Mouse (Mus musculus) heart, adult 8-10 months (tissue): Measurements from ENCODE around the gene Smim7. TPM values are rescaled to one million over a fixed set of nuclear protein-coding genes. Genes with fewer than 3 reads are reported as not detected.

Experiments
- DNase-seq: peaks from one replicate; pipeline ENCODE4 v3.0.0; 2022; ENCODE audit warnings: low spot score
- total RNA-seq, 4 experiments: library from RNA; stranded (reverse); gene quantifications; 2 replicates each; pipeline ENCODE4 v1.2.4; 2022

The Smim7 gene
- total RNA-seq = 100 to 1,000 TPM; 117 to 141 (median 135) TPM

GRCm38 (mm10) chr8:72570633-72571610 is at the start of gene Smim7:
Smim7 (minus strand) TSS chr8:72571088.
- DNase-seq = peak; percentile 99

GRCm38 (mm10) chr8:72590198-72590597 is 19.3 kb upstream of the Smim7 start:
- no peak for DNase-seq

- DNase-seq = peak; percentile 63
Measured at GRCm38 (mm10) chr8:72589286-72589685, 18.4 kb upstream of the Smim7 start.

- no peak for DNase-seq
Measured at GRCm38 (mm10) chr8:72588865-72589264, 18.0 kb upstream of the Smim7 start.

- DNase-seq = peak; percentile 70
Measured at GRCm38 (mm10) chr8:72587806-72588205, 16.9 kb upstream of the Smim7 start.

- DNase-seq = no peak
Measured at GRCm38 (mm10) chr8:72584390-72584789, 13.5 kb upstream of the Smim7 start.

- DNase-seq = peak; percentile 55
Measured at GRCm38 (mm10) chr8:72583056-72583771, 12.3 kb upstream of the Smim7 start.

GRCm38 (mm10) chr8:72579374-72579773 is 8.5 kb upstream of the Smim7 start:
- no peak for DNase-seq

- peak; percentile 27 for DNase-seq
Measured at GRCm38 (mm10) chr8:72577941-72578340, 7.1 kb upstream of the Smim7 start.

- DNase-seq = no peak
Measured at GRCm38 (mm10) chr8:72577266-72577665, 6.4 kb upstream of the Smim7 start.

- no peak for DNase-seq
Measured at GRCm38 (mm10) chr8:72575915-72576314, 5.0 kb upstream of the Smim7 start.

- DNase-seq = no peak
Measured at GRCm38 (mm10) chr8:72573450-72573849, 2.6 kb upstream of the Smim7 start.

- DNase-seq = peak; percentile 36
Measured at GRCm38 (mm10) chr8:72572507-72572906, 1.6 kb upstream of the Smim7 start.

- peak; percentile 72 for DNase-seq
Measured at GRCm38 (mm10) chr8:72571611-72572473, 954 bp upstream of the Smim7 start, which contains the start of gene Tmem38a. Tmem38a (plus strand) TSS chr8:72572055.

GRCm38 (mm10) chr8:72565970-72566369 is 4.9 kb downstream of the Smim7 start:
- DNase-seq = no peak

- DNase-seq = peak; percentile 46
Measured at GRCm38 (mm10) chr8:72561111-72561689, 9.7 kb downstream of the Smim7 start.

- DNase-seq = no peak
Measured at GRCm38 (mm10) chr8:72555770-72556169, 15.1 kb downstream of the Smim7 start.

GRCm38 (mm10) chr8:72549314-72549892 is 21.5 kb downstream of the Smim7 start:
- DNase-seq = peak; percentile 31

GRCm38 (mm10) chr8:72548644-72549313 is 22.1 kb downstream of the Smim7 start:
- DNase-seq = peak; percentile 9
